Mouse (Mus musculus) cerebellum, postnatal 10 days (tissue): ENCODE results near the gene Tspan6.

Source experiments
- DNase-seq, 2 experiments: peaks; one replicate each; pipeline ENCODE4 v3.0.0; 2021; ENCODE audit warnings: mixed read lengths in 2 of 2

Tspan6 gene

GRCm38 (mm10) chrX:133898014-133898542, at the start of gene Tspan6:
Gene Tspan6, minus strand, starts transcription at chrX:133898429.
- DNase-seq: peak; percentile 84 to 92

GRCm38 (mm10) chrX:133947427-133947826, 49.2 kb upstream of the Tspan6 start:
- DNase-seq: peak; percentile 71 to 74

GRCm38 (mm10) chrX:133939561-133939960, 41.3 kb upstream of the Tspan6 start:
- no peak for DNase-seq

GRCm38 (mm10) chrX:133936605-133937225, 38.5 kb upstream of the Tspan6 start:
- no peak for DNase-seq

- DNase-seq: peak; percentile 56 to 57
Measured at GRCm38 (mm10) chrX:133931302-133932013, 33.2 kb upstream of the Tspan6 start.

GRCm38 (mm10) chrX:133926760-133927159, 28.5 kb upstream of the Tspan6 start:
- no peak for DNase-seq

GRCm38 (mm10) chrX:133921187-133921586, 23.0 kb upstream of the Tspan6 start:
- no peak for DNase-seq

GRCm38 (mm10) chrX:133914219-133914618, 16.0 kb upstream of the Tspan6 start:
- no peak for DNase-seq

GRCm38 (mm10) chrX:133913006-133913405, 14.8 kb upstream of the Tspan6 start:
- no peak for DNase-seq

- no peak for DNase-seq
Measured at GRCm38 (mm10) chrX:133911397-133912103, 13.3 kb upstream of the Tspan6 start.

- DNase-seq: no peak
Measured at GRCm38 (mm10) chrX:133908261-133908660, 10.0 kb upstream of the Tspan6 start, which contains the start of gene Srpx2. Gene Srpx2, plus strand, starts transcription at chrX:133908426.

- DNase-seq: peak in 1 of 2 experiments; percentile 19
Measured at GRCm38 (mm10) chrX:133888111-133888510, 10.1 kb downstream of the Tspan6 start.

- DNase-seq: no peak
Measured at GRCm38 (mm10) chrX:133887308-133887707, 10.9 kb downstream of the Tspan6 start.

- no peak for DNase-seq
Measured at GRCm38 (mm10) chrX:133869743-133870142, 28.5 kb downstream of the Tspan6 start.

- DNase-seq: no peak
Measured at GRCm38 (mm10) chrX:133853637-133854036, 44.6 kb downstream of the Tspan6 start.

GRCm38 (mm10) chrX:133850680-133851079, 47.5 kb downstream of the Tspan6 start, which contains the start of gene Tnmd:
Gene Tnmd, plus strand, starts transcription at chrX:133850980.
- DNase-seq: no peak
